Mouse (Mus musculus) CD4-positive, CD25-positive, alpha-beta regulatory T cell, adult 9 weeks (primary cell): ENCODE data around the gene Olfr787. TPM values are rescaled to one million over a fixed set of nuclear protein-coding genes. Genes with fewer than 3 reads are reported as not detected.

ENCODE experiments used
- polyA plus RNA-seq: library from polyadenylated mRNA; unstranded; fragments of 100-300 nt; shearing (Covaris generic); gene quantifications from one replicate; pipeline ENCODE4 v1.2.1, GENCODE M21; 2017

Gene Olfr787
- not detected for polyA plus RNA-seq

DNA sequence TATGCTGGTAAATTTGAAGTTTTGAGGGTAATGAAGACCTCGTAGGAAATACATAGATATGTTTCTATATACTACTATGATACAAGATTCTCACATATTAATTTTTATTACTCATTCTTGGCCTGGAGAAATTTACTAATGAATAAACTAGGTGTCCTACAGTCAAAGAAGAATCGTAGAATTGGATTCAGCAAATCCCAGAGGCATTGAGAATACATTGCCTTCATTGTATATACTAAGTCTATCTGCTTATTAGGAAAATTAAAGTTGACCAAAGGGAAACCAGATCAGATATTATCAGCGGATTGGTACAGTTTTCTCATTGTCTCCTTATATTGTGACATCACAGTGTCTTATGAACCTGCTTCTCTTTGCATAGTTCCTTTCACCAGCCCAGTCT is at the start of gene Olfr787:
Gene Olfr787 (plus strand): TSS at position 301 of the 400 bp plus-strand sequence.

GRCm38 (mm10) chr10:129427006-129427405 is 34.7 kb upstream of the Olfr787 start, which contains the start of gene Olfr786:
Gene Olfr786 (plus strand): TSS chr10:129427306.

DNA sequence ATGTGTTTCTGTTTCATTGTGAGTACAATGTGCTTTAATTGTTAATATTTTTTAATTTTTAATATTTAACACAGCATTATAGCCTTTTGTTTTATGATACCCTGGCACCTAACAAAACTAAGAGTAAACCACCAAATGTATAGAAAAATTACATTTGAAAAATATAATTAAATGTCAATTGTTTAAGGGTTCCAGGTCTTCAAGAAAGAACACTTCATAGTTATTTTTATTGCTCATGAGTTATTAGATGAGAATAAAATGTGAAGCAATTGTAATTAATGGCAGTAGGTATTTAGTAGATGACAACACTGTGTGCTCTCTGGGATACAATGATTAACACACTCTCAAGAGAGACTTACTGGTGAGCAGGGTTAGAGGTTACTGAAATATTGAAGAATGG is 9.0 kb downstream of the Olfr787 start, which contains the start of gene Olfr788:
Gene Olfr788 (plus strand): TSS at position 301 of the 400 bp plus-strand sequence.

GRCm38 (mm10) chr10:129484452-129484851 is 22.8 kb downstream of the Olfr787 start, which contains the start of gene Olfr789:
Gene Olfr789 (plus strand): TSS chr10:129484752.

DNA sequence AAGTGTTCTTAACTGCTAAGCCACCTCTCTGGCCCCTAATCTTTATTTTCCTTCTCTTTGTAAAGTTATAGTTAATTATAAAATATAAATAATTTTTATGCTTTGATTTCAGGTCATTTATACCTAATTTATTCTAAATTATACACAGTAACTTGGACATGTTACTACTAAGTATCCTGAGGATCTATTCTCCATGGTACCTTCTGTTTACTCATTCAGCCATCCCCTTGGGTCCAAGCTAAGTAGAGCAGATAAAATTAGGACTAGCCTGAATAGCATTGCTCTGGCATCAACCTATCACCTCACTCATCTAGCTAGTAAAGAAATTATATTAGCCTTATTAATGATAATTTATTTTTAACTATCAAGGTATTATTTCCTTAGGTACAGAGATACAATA is 36.5 kb downstream of the Olfr787 start, which contains the start of gene Olfr790:
Gene Olfr790 (plus strand): TSS at position 301 of the 400 bp plus-strand sequence.

Other genes with a start within 250 kb of the Olfr787 start
- gene Olfr774, start 225.7 kb upstream of the Olfr787 start, polyA plus RNA-seq = not detected
- not detected for gene Olfr775, start 213.4 kb upstream of the Olfr787 start, polyA plus RNA-seq
- gene Olfr776, start 202.7 kb upstream of the Olfr787 start, polyA plus RNA-seq = not detected
- not detected for gene Olfr777, start 190.4 kb upstream of the Olfr787 start, polyA plus RNA-seq
- gene Olfr780, start 143.7 kb upstream of the Olfr787 start, polyA plus RNA-seq = not detected
- gene Olfr781, start 133.0 kb upstream of the Olfr787 start, polyA plus RNA-seq = not detected
- not detected for gene Olfr782, start 113.0 kb upstream of the Olfr787 start, polyA plus RNA-seq
- gene Olfr784, start 77.8 kb upstream of the Olfr787 start, polyA plus RNA-seq = not detected
- not detected for gene Olfr785, start 56.4 kb upstream of the Olfr787 start, polyA plus RNA-seq
- not detected for gene Olfr786, start 34.6 kb upstream of the Olfr787 start, polyA plus RNA-seq
- gene Olfr788, start 9.1 kb downstream of the Olfr787 start, polyA plus RNA-seq = not detected
- not detected for gene Olfr789, start 22.9 kb downstream of the Olfr787 start, polyA plus RNA-seq
- not detected for gene Olfr790, start 36.6 kb downstream of the Olfr787 start, polyA plus RNA-seq
- gene Olfr791, start 59.9 kb downstream of the Olfr787 start, polyA plus RNA-seq = not detected
- gene Olfr792, start 77.3 kb downstream of the Olfr787 start, polyA plus RNA-seq = not detected
- gene Olfr794, start 105.8 kb downstream of the Olfr787 start, polyA plus RNA-seq = not detected
- gene Olfr796, start 150.7 kb downstream of the Olfr787 start, polyA plus RNA-seq = not detected
- gene Olfr798, start 166.1 kb downstream of the Olfr787 start, polyA plus RNA-seq = 0.07 TPM
- not detected for gene Olfr799, start 175.6 kb downstream of the Olfr787 start, polyA plus RNA-seq
- not detected for gene Olfr800, start 195.8 kb downstream of the Olfr787 start, polyA plus RNA-seq
- gene Olfr801, start 212.0 kb downstream of the Olfr787 start, polyA plus RNA-seq = not detected
- not detected for gene Olfr802, start 226.3 kb downstream of the Olfr787 start, polyA plus RNA-seq
- gene Olfr803, start 232.4 kb downstream of the Olfr787 start, polyA plus RNA-seq = not detected
- gene Olfr804, start 241.3 kb downstream of the Olfr787 start, polyA plus RNA-seq = not detected